In genomic region chr11:74525605-74526004, GRCm38 (mm10) we compare ENCODE assay signal across 17 mouse cellular contexts.
DNase-seq lines count a peak whose midpoint lies in the region; ATAC-seq and TF ChIP-seq lines count a peak whose summit lies in the region.
"Had no signal": no experiment of that assay in that cellular context is flagged by ENCODE, and none has a peak within 500 bp of the region (broad histone marks: within the 10 kb centered on the region; RNA-seq: fewer than 3 reads in every experiment).

No protein-coding gene starts in this region.

- peaks cover 34% of the 10 kb centered on the region for H3K27me3 ChIP-seq in liver, postnatal 0 days (ENCODE audit: insufficient read depth, low read length)
- peaks cover 10% of the 10 kb centered on the region; the same call in 1 of the 2 replicates for H3K27me3 ChIP-seq in kidney, embryonic 16.5 days (ENCODE audit: insufficient read depth, low read length)

- no peaks in the 10 kb centered on the region for H3K36me3 ChIP-seq in liver, postnatal 0 days (replicated peaks; ENCODE audit: insufficient read depth, low read length)
- no peaks in the 10 kb centered on the region for H3K36me3 ChIP-seq in kidney, embryonic 16.5 days (ENCODE audit: insufficient read depth, low read length)
- H3K36me3 ChIP-seq: embryonic facial prominence, embryonic 12.5 days; forebrain, embryonic 15.5 days; heart, embryonic 12.5 days; hindbrain, embryonic 10.5 days; hindbrain, embryonic 15.5 days had no signal

- TF ChIP-seq EP300 in liver, postnatal 0 days (IDR thresholded peaks at IDR 0.05; ENCODE audit: low read depth) = no peak

- H3K9me3 ChIP-seq in liver, postnatal 0 days (ENCODE audit: low read length) = no peaks in the 10 kb centered on the region
- H3K9me3 ChIP-seq in kidney, embryonic 16.5 days (ENCODE audit: low read length) = no peaks in the 10 kb centered on the region
- H3K9me3 ChIP-seq: embryonic facial prominence, embryonic 12.5 days; forebrain, embryonic 15.5 days; heart, embryonic 12.5 days; hindbrain, embryonic 10.5 days; hindbrain, embryonic 15.5 days had no signal

- 0 out of 2 replicates have a peak overlapping the region, but pooled peaks have one; percentile 4 for H3K4me2 ChIP-seq in liver, postnatal 0 days (ENCODE audit: low read depth, low read length)
- H3K4me2 ChIP-seq in kidney, embryonic 16.5 days (replicated peaks; ENCODE audit: low read depth, low read length) = no peak overlapping the region
- H3K4me2 ChIP-seq: embryonic facial prominence, embryonic 12.5 days; forebrain, embryonic 15.5 days; heart, embryonic 12.5 days; hindbrain, embryonic 15.5 days had no signal

- H3K27ac ChIP-seq in liver, postnatal 0 days (ENCODE audit: low read depth) = no peak overlapping the region
- peak overlapping the region; percentile 68 for H3K27ac ChIP-seq in kidney, embryonic 16.5 days (ENCODE audit: low read length)
- H3K27ac ChIP-seq: embryonic facial prominence, embryonic 12.5 days; forebrain, embryonic 15.5 days; hindbrain, embryonic 10.5 days; hindbrain, embryonic 15.5 days had no signal

- no peak for TF ChIP-seq CTCF in liver, postnatal 0 days (IDR thresholded peaks at IDR 0.05; ENCODE audit: low read depth)

- DNase-seq in liver, postnatal 0 days = no peak
- no peak for DNase-seq in liver
- peak; percentile 25 to 55 for DNase-seq in kidney, postnatal 25 days
- DNase-seq in adrenal gland, postnatal 14 days = no peak
- DNase-seq in right cerebral cortex, postnatal 14 days = no peak
- no peak for DNase-seq in thymus, postnatal 4 days
- DNase-seq: adrenal gland, adult 8-10 months; cerebellum, adult 11 months; cerebellum, adult 8-10 months; cerebellum, postnatal 25 days; gastrocnemius, postnatal 14 days had no signal

- H3K4me3 ChIP-seq in liver, postnatal 0 days (ENCODE audit: low read depth, low read length) = no peak overlapping the region
- H3K4me3 ChIP-seq in kidney, embryonic 16.5 days (ENCODE audit: low read length) = no peak overlapping the region
- H3K4me3 ChIP-seq: embryonic facial prominence, embryonic 12.5 days; forebrain, embryonic 15.5 days; heart, embryonic 12.5 days; hindbrain, embryonic 10.5 days; hindbrain, embryonic 15.5 days had no signal

- 48% methylated on average over 9 of the region's 9 CpGs for WGBS in liver, postnatal 0 days (ENCODE audit: insufficient replicate concordance)
- WGBS in kidney, embryonic 16.5 days = 45% methylated on average over 9 of the region's 9 CpGs

- no peak for ATAC-seq in liver, postnatal 0 days
- peak; percentile 36; the same call in 1 of the 2 replicates for ATAC-seq in kidney, embryonic 16.5 days (ENCODE audit: low FRiP score, low TSS enrichment)
- ATAC-seq: forebrain, embryonic 15.5 days had no signal

- peaks cover 32% of the 10 kb centered on the region for H3K4me1 ChIP-seq in liver, postnatal 0 days (ENCODE audit: insufficient read depth)
- H3K4me1 ChIP-seq in kidney, embryonic 16.5 days (ENCODE audit: insufficient read depth, low read length) = peaks cover 32% of the 10 kb centered on the region

- no peak overlapping the region for H3K9ac ChIP-seq in liver, postnatal 0 days (replicated peaks)
- no peak overlapping the region for H3K9ac ChIP-seq in kidney, embryonic 16.5 days (replicated peaks; ENCODE audit: low read length)
- H3K9ac ChIP-seq: embryonic facial prominence, embryonic 12.5 days; forebrain, embryonic 15.5 days; heart, embryonic 12.5 days; hindbrain, embryonic 15.5 days had no signal

Comparison
In these comparisons a context has a peak if more than half of its experiments do, and no peak if none do; other contexts are left out.
1. DNase-seq: peak in kidney, postnatal 25 days (2 of 2); none in liver, postnatal 0 days (single experiment), liver (single experiment), adrenal gland, postnatal 14 days (single experiment), right cerebral cortex, postnatal 14 days (single experiment) and thymus, postnatal 4 days (single experiment).